Mouse (Mus musculus): ENCODE measurements around the gene Rbm3. TPM values are rescaled to one million over a fixed set of nuclear protein-coding genes. Genes with fewer than 3 reads are reported as not detected.

The Rbm3 gene
- polyA plus RNA-seq, 1 experiment from 2014 or later = 358 TPM

Other genes starting within 250 kb of the Rbm3 start
- 216 and 236 TPM in 2 replicates for gene Pqbp1, start 246.6 kb downstream of the Rbm3 start, polyA plus RNA-seq (2015; fragmentation: Nextera tagmentation; extraction: Ambion mirVana)
- 171 and 173 TPM in 2 replicates for gene Timm17b, start 246.5 kb downstream of the Rbm3 start, polyA plus RNA-seq (2015; fragmentation: Nextera tagmentation; extraction: Ambion mirVana)
- gene Gm10491, start 238.0 kb downstream of the Rbm3 start, polyA plus RNA-seq (2015; fragmentation: Nextera tagmentation; extraction: Ambion mirVana) = not detected in 2 replicates
- not detected in 2 replicates for gene Gm10490, start 236.3 kb downstream of the Rbm3 start, polyA plus RNA-seq (2015; fragmentation: Nextera tagmentation; extraction: Ambion mirVana)
- 164 and 172 TPM in 2 replicates for gene Pcsk1n, start 226.1 kb downstream of the Rbm3 start, polyA plus RNA-seq (2015; fragmentation: Nextera tagmentation; extraction: Ambion mirVana)
- 0.24 TPM in 1 of 2 replicates, not detected in the other for gene Eras, start 217.3 kb downstream of the Rbm3 start, polyA plus RNA-seq (2015; fragmentation: Nextera tagmentation; extraction: Ambion mirVana)
- 76.7 and 78.2 TPM in 2 replicates for gene Hdac6, start 198.0 kb downstream of the Rbm3 start, polyA plus RNA-seq (2015; fragmentation: Nextera tagmentation; extraction: Ambion mirVana)
- gene Gata1, start 167.8 kb downstream of the Rbm3 start, polyA plus RNA-seq (2015; fragmentation: Nextera tagmentation; extraction: Ambion mirVana) = 0.24 and 0.31 TPM in 2 replicates
- 0.26 TPM in 1 of 2 replicates, not detected in the other for gene Glod5, start 127.4 kb downstream of the Rbm3 start, polyA plus RNA-seq (2015; fragmentation: Nextera tagmentation; extraction: Ambion mirVana)
- 49.9 and 50.4 TPM in 2 replicates for gene Suv39h1, start 71.1 kb downstream of the Rbm3 start, polyA plus RNA-seq (2015; fragmentation: Nextera tagmentation; extraction: Ambion mirVana)
- 0.15 TPM in 1 of 2 replicates, not detected in the other for gene Was, start 55.4 kb downstream of the Rbm3 start, polyA plus RNA-seq (2015; fragmentation: Nextera tagmentation; extraction: Ambion mirVana)
- gene Wdr13, start 13.0 kb downstream of the Rbm3 start, polyA plus RNA-seq (2015; fragmentation: Nextera tagmentation; extraction: Ambion mirVana) = 56.8 and 58.0 TPM in 2 replicates
- 17.5 and 19.0 TPM in 2 replicates for gene Tbc1d25, start 30.3 kb upstream of the Rbm3 start, polyA plus RNA-seq (2015; fragmentation: Nextera tagmentation; extraction: Ambion mirVana)
- 29.3 and 36.7 TPM in 2 replicates for gene Ebp, start 47.6 kb upstream of the Rbm3 start, polyA plus RNA-seq (2015; fragmentation: Nextera tagmentation; extraction: Ambion mirVana)
- 40.5 and 41.9 TPM in 2 replicates for gene Porcn, start 60.6 kb upstream of the Rbm3 start, polyA plus RNA-seq (2015; fragmentation: Nextera tagmentation; extraction: Ambion mirVana)
- gene Ftsj1, start 106.5 kb upstream of the Rbm3 start, polyA plus RNA-seq (2015; fragmentation: Nextera tagmentation; extraction: Ambion mirVana) = 47.3 and 50.8 TPM in 2 replicates
- 24.8 and 25.5 TPM in 2 replicates for gene Slc38a5, start 125.3 kb upstream of the Rbm3 start, polyA plus RNA-seq (2015; fragmentation: Nextera tagmentation; extraction: Ambion mirVana)
- gene Ssxb10, start 181.5 kb upstream of the Rbm3 start, polyA plus RNA-seq (2015; fragmentation: Nextera tagmentation; extraction: Ambion mirVana) = not detected in 2 replicates
- gene Ssxb9, start 221.1 kb upstream of the Rbm3 start, polyA plus RNA-seq (2015; fragmentation: Nextera tagmentation; extraction: Ambion mirVana) = not detected in 2 replicates

All from midbrain, embryonic 13.5 days (tissue).